Mouse (Mus musculus): ENCODE measurements around the gene Cd72. TPM values are rescaled to one million over a fixed set of nuclear protein-coding genes. Genes with fewer than 3 reads are reported as not detected.

Gene Cd72
- polyA plus RNA-seq, 1 experiment, result 140 TPM

GRCm38 (mm10) chr4:43448554-43448953, 5.9 kb downstream of the Cd72 start:
- Histone ChIP-seq H3K27ac (ENCODE audit: insufficient read depth, low read length) (no peak overlapping the region), H3K4me3 (ENCODE audit: extremely low read depth, insufficient read depth, insufficient read length) (no peak overlapping the region), H3K36me3 (ENCODE audit: control insufficient read depth, insufficient read depth, low read length) (peaks cover 34% of the 10 kb centered on the region), H3K4me1 (ENCODE audit: control insufficient read depth, insufficient read depth, insufficient read length) (peaks cover 10% of the 10 kb centered on the region; the same call in 1 of the 2 replicates), H3K27me3 (ENCODE audit: control insufficient read depth, insufficient read depth, low read length) (no peaks in the 10 kb centered on the region)
- 89% methylated on average over 3 of the region's 3 CpGs for WGBS
- TF ChIP-seq POLR2A (IDR thresholded peaks at IDR 0.05; ENCODE audit: low read depth, low read length) (no peak), CTCF (IDR thresholded peaks at IDR 0.05; ENCODE audit: extremely low read depth, insufficient read depth, insufficient read length, insufficient replicate concordance) (no peak)
- DNase-seq (ENCODE audit: low read depth in 1 of 2, low spot score in 2 of 2), result no peak

GRCm38 (mm10) chr4:43447251-43447650, 7.2 kb downstream of the Cd72 start:
- no peaks in the 10 kb centered on the region for H3K27me3 ChIP-seq (ENCODE audit: control insufficient read depth, insufficient read depth, low read length)
- TF ChIP-seq CTCF (IDR thresholded peaks at IDR 0.05; ENCODE audit: extremely low read depth, insufficient read depth, insufficient read length, insufficient replicate concordance), result no peak
- no peak overlapping the region for H3K27ac ChIP-seq (ENCODE audit: insufficient read depth, low read length)
- WGBS, result 82% methylated on average over 13 of the region's 13 CpGs
- peaks cover 3% of the 10 kb centered on the region; the same call in 1 of the 2 replicates for H3K4me1 ChIP-seq (ENCODE audit: control insufficient read depth, insufficient read depth, insufficient read length)
- H3K4me3 ChIP-seq (ENCODE audit: extremely low read depth, insufficient read depth, insufficient read length), result no peak overlapping the region
- peaks cover 33% of the 10 kb centered on the region for H3K36me3 ChIP-seq (ENCODE audit: control insufficient read depth, insufficient read depth, low read length)
- no peak for DNase-seq (ENCODE audit: low read depth in 1 of 2, low spot score in 2 of 2)

- H3K27ac ChIP-seq (ENCODE audit: insufficient read depth, low read length), result peak overlapping the region; percentile 19
- 4% methylated on average over 28 of the region's 28 CpGs for WGBS
- DNase-seq (ENCODE audit: low read depth in 1 of 2, low spot score in 2 of 2), result peak in 1 of 2 experiments; percentile 30
Observed at GRCm38 (mm10) chr4:43443511-43443910, 10.9 kb downstream of the Cd72 start.

GRCm38 (mm10) chr4:43442456-43443361, 11.7 kb downstream of the Cd72 start:
- H3K27ac ChIP-seq (ENCODE audit: insufficient read depth, low read length), result peak overlapping the region; percentile 91
- no peaks in the 10 kb centered on the region for H3K4me1 ChIP-seq (ENCODE audit: control insufficient read depth, insufficient read depth, insufficient read length)
- no peaks in the 10 kb centered on the region for H3K27me3 ChIP-seq (ENCODE audit: control insufficient read depth, insufficient read depth, low read length)
- DNase-seq (ENCODE audit: low read depth in 1 of 2, low spot score in 2 of 2), result peak; percentile 59 to 81
- WGBS, result under 1% methylated on average over 84 of the region's 88 CpGs
- H3K36me3 ChIP-seq (ENCODE audit: control insufficient read depth, insufficient read depth, low read length), result peaks cover 21% of the 10 kb centered on the region
- TF ChIP-seq CTCF (IDR thresholded peaks at IDR 0.05; ENCODE audit: extremely low read depth, insufficient read depth, insufficient read length, insufficient replicate concordance) (no peak), POLR2A (IDR thresholded peaks at IDR 0.05; ENCODE audit: low read depth, low read length) (no peak; the same call in 1 of the 2 replicates)
- H3K4me3 ChIP-seq (ENCODE audit: extremely low read depth, insufficient read depth, insufficient read length), result peak overlapping the region; percentile 65

More at GRCm38 (mm10) chr4:43443511-43443910, 10.9 kb downstream of the Cd72 start:
- H3K36me3 ChIP-seq (ENCODE audit: control insufficient read depth, insufficient read depth, low read length), result peaks cover 23% of the 10 kb centered on the region
- peak overlapping the region; percentile 65 for H3K4me3 ChIP-seq (ENCODE audit: extremely low read depth, insufficient read depth, insufficient read length)
- TF ChIP-seq CTCF (IDR thresholded peaks at IDR 0.05; ENCODE audit: extremely low read depth, insufficient read depth, insufficient read length, insufficient replicate concordance), result no peak
- no peak for TF ChIP-seq POLR2A (IDR thresholded peaks at IDR 0.05; ENCODE audit: low read depth, low read length)
- no peaks in the 10 kb centered on the region for H3K4me1 ChIP-seq (ENCODE audit: control insufficient read depth, insufficient read depth, insufficient read length)
- H3K27me3 ChIP-seq (ENCODE audit: control insufficient read depth, insufficient read depth, low read length), result no peaks in the 10 kb centered on the region

GRCm38 (mm10) chr4:43442044-43442443, 12.4 kb downstream of the Cd72 start:
- Histone ChIP-seq H3K27me3 (ENCODE audit: control insufficient read depth, insufficient read depth, low read length) (no peaks in the 10 kb centered on the region), H3K27ac (ENCODE audit: insufficient read depth, low read length) (peak overlapping the region; percentile 91), H3K4me1 (ENCODE audit: control insufficient read depth, insufficient read depth, insufficient read length) (no peaks in the 10 kb centered on the region), H3K4me3 (ENCODE audit: extremely low read depth, insufficient read depth, insufficient read length) (peak overlapping the region; percentile 65), H3K36me3 (ENCODE audit: control insufficient read depth, insufficient read depth, low read length) (peaks cover 14% of the 10 kb centered on the region)
- DNase-seq (ENCODE audit: low read depth in 1 of 2, low spot score in 2 of 2), result peak; percentile 99
- TF ChIP-seq POLR2A (IDR thresholded peaks at IDR 0.05; ENCODE audit: low read depth, low read length), result peak; percentile 95
- TF ChIP-seq CTCF (IDR thresholded peaks at IDR 0.05; ENCODE audit: extremely low read depth, insufficient read depth, insufficient read length, insufficient replicate concordance), result peak; percentile 99
- under 1% methylated on average over 33 of the region's 33 CpGs for WGBS

- Histone ChIP-seq H3K4me3 (ENCODE audit: extremely low read depth, insufficient read depth, insufficient read length) (peak within 1 kb of the TSS; percentile 65), H3K27ac (ENCODE audit: insufficient read depth, low read length) (peak within 1 kb of the TSS; percentile 91), H3K27me3 (ENCODE audit: control insufficient read depth, insufficient read depth, low read length) (no peaks in the 10 kb centered on the region), H3K36me3 (ENCODE audit: control insufficient read depth, insufficient read depth, low read length) (peaks cover 10% of the 10 kb centered on the region), H3K4me1 (ENCODE audit: control insufficient read depth, insufficient read depth, insufficient read length) (no peaks in the 10 kb centered on the region)
- DNase-seq (ENCODE audit: low read depth in 1 of 2, low spot score in 2 of 2), result no peak
- 31% methylated on average over 4 of the region's 4 CpGs for WGBS
- TF ChIP-seq POLR2A (IDR thresholded peaks at IDR 0.05; ENCODE audit: low read depth, low read length) (no peak), CTCF (IDR thresholded peaks at IDR 0.05; ENCODE audit: extremely low read depth, insufficient read depth, insufficient read length, insufficient replicate concordance) (no peak)
Observed at GRCm38 (mm10) chr4:43441639-43442038, 12.8 kb downstream of the Cd72 start, which contains the start of gene Tesk1. Gene Tesk1 (plus strand): TSS chr4:43441939.
